Mouse (Mus musculus): ENCODE data around the gene Rps6ka2. TPM values are rescaled to one million over a fixed set of nuclear protein-coding genes. Genes with fewer than 3 reads are reported as not detected.
"Not testable (repeated sequence)": the region's sequence is repeated elsewhere in the genome, so short reads cannot be mapped to it uniquely, and the experiment has no call there.

Rps6ka2 gene
- total RNA-seq, 2 experiments from 2014 or later = 57.1 to 59.2 TPM

DNA sequence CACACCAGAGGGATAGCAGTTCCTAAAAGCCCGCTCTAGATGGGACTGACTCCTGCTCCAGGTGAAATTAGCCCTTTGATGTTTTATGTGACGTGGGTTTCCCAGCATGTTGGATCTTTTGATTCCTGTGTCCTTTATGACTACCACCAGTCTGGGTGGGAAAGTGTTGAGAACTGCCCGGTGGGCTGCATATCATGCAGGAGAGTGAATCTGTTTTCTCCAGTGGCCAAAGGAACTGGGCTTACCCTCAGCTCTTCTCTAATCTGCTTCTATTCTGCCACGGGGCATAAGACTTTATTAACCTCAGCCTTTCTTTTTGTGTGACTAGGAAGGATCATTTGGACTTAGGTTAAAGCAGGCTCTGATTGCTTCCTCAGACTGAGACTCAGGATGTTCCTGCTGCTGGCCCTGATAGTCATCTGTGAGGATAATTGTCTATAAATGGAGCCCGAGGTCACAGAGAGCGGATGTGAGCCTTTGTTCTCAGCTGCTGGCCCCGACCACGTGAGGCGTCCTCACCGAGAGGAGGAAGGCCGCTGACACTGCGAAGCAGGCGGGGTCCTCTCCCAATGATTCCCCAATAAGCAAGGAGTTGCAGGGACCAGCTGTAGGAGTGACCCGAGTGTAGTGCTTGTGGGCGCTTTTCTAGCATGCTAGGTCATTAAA lies 821 bp upstream of the Rps6ka2 start:
- DNase-seq (ENCODE audit: low spot score in 2 of 2) = no peak
- intact Hi-C loops (cut with DNase I) = no loop called here

GRCm38 (mm10) chr17:7170304-7171295 lies 685 bp downstream of the Rps6ka2 start:
- intact Hi-C loops (cut with DNase I) = no loop called here
- no peak for DNase-seq (ENCODE audit: low spot score in 2 of 2)

DNA sequence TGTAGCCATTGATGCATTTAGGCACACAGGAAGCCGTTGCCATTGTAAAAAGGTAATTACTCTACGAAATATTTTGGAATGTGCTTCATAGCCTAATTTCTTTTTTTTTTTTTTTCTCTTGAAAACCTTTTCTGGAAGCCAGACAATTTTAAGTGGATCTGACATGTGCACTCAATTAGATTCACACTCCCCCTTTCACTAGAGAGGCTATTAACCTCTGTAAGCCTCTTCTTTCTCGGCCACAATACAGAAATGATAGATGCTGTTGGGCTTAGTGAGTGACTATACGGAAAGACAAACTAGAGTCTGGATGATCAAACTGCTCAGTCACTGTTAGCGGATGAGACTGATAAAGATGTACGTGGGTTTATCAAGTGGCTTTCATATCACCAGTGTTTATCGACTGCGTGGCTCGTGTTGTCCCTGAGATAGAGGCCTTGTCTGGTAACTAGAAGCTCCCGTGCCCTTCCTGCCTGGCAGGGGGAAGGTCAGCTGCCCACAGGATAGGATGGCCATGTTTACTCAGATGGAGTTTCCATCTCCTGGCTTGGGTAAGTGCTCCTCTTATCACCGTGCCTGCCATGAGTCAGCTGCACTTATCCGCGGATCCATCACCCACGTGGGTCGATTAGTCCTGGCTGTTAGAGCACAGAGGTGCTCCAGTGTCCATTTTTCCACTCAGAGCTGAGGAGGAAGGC lies 3.6 kb downstream of the Rps6ka2 start:
- DNase-seq (ENCODE audit: low spot score in 2 of 2) = no peak
- intact Hi-C loops (cut with DNase I) = no loop called here

DNA sequence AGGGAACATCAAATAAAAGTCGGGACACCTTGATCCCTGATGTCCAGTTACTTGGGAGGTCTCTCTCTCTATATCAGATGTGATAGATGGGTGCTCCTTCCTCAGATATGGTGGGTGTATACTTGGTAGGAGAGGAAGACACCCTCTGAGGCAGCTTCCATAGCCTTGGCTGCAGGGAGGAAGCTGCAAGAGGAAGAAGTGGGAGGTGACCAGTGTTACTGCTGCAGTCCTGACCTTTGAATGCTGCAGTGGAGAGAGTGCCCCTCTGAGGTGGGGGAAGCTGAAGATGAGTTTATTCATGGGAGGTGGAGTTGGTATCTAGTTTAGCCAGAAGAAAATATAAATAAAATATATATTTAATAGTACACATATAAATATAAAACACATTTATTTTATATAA lies 5.4 kb downstream of the Rps6ka2 start:
- DNase-seq (ENCODE audit: low spot score in 2 of 2) = no peak
- intact Hi-C loops (cut with DNase I) = no loop called here

DNA sequence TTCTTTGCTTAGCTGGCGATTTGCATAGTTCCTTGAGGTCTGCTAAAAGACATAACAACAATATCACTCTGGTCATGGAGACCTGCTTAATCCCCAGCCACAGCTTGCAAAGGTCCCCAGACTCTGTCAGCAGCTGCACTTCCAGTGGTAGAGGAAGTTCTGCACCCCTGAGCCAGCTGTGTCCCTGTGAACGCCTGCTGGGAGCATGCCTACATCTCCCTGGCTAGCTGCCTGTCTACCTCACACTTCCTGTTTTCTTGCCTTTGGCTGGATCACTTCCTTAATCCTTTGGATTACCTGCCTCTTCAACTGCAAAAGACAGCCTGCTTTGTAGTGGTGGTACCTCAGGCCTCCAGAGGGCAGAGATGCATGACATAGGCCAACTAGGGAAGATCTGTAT lies 6.5 kb downstream of the Rps6ka2 start:
- DNase-seq (ENCODE audit: low spot score in 2 of 2) = no peak
- intact Hi-C loops (cut with DNase I) = no loop called here

DNA sequence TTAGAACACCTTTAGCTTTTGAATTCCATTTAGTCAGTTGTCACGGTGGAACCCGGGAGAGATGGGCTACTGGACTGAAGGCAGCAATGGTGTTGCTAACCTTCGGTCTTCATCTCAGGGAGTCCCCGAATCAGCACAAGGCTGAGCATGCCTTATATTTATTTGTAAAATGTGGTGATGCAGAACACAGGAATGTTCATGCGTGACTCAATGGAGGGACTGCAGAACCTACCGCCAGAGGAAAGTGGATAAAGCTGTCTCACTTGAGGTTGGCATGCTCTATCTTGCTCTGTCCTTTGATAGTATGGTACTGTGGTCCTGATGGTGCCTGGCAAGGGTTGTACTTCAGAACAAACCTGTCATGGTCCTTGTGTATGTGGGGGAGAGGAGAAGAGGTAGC lies 8.3 kb downstream of the Rps6ka2 start:
- no peak for DNase-seq (ENCODE audit: low spot score in 2 of 2)
- intact Hi-C loops (cut with DNase I) = no loop called here

- intact Hi-C loops (cut with DNase I) = no loop called here
- peak in 1 of 2 experiments; percentile 50 for DNase-seq (ENCODE audit: low spot score in 2 of 2)
These were observed 12.3 kb downstream of the Rps6ka2 start for GRCm38 (mm10) chr17:7182187-7182586.

DNA sequence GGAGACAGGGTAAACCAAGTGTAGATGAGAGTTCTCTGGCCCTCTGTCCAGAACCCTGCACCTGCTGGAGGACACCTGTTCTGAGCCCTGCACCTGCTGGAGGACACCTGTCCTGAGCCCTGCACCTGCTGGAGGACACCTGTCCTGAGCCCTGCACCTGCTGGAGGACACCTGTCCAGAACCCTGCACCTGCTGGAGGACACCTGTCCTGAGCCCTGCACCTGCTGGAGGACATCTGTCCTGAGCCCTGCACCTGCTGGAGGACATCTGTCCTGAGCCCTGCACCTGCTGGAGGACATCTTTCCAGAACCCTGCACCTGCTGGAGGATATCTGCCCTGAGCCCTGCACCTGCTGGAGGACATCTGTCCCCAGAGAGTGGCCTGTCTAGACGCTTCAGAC lies 17.1 kb downstream of the Rps6ka2 start:
- DNase-seq (ENCODE audit: low spot score in 2 of 2); intact Hi-C loops (cut with DNase I): not testable (repeated sequence)

DNA sequence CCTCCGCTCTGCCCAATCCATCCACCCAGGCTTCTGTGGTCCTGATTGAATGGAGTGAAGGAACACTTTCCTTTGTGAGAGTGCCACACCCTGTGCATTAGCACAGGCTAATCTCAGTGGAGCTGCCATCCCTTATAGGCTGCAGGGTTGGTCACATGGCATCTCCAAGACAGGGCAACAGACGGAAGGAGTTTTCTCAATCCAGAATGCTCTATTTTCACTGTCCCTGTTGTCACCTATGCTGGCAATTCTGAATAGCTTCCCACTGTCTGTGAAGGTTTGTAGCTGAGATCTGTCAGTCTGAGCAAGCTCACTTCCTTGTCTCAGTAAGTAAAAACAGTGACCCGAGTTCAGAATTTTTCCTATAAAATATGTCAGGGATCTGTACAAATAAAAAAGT lies 19.5 kb downstream of the Rps6ka2 start:
- intact Hi-C loops (cut with DNase I) = no loop called here
- peak in 1 of 2 experiments; percentile 57 for DNase-seq (ENCODE audit: low spot score in 2 of 2)

- peak in 1 of 2 experiments; percentile 74 for DNase-seq (ENCODE audit: low spot score in 2 of 2)
These were observed 20.1 kb downstream of the Rps6ka2 start for GRCm38 (mm10) chr17:7189975-7190374.

GRCm38 (mm10) chr17:7194140-7194840 lies 24.4 kb downstream of the Rps6ka2 start:
- DNase-seq (ENCODE audit: low spot score in 2 of 2) = peak in 1 of 2 experiments; percentile 88
- intact Hi-C loops (cut with DNase I) = loop anchor here (1.0 kb wide), 2 partner anchors 20 to 39 kb away; no protein-coding TSS in a partner anchor

More at GRCm38 (mm10) chr17:7189975-7190374, 20.1 kb downstream of the Rps6ka2 start:
- intact Hi-C loops (cut with DNase I) = no loop called here

DNA sequence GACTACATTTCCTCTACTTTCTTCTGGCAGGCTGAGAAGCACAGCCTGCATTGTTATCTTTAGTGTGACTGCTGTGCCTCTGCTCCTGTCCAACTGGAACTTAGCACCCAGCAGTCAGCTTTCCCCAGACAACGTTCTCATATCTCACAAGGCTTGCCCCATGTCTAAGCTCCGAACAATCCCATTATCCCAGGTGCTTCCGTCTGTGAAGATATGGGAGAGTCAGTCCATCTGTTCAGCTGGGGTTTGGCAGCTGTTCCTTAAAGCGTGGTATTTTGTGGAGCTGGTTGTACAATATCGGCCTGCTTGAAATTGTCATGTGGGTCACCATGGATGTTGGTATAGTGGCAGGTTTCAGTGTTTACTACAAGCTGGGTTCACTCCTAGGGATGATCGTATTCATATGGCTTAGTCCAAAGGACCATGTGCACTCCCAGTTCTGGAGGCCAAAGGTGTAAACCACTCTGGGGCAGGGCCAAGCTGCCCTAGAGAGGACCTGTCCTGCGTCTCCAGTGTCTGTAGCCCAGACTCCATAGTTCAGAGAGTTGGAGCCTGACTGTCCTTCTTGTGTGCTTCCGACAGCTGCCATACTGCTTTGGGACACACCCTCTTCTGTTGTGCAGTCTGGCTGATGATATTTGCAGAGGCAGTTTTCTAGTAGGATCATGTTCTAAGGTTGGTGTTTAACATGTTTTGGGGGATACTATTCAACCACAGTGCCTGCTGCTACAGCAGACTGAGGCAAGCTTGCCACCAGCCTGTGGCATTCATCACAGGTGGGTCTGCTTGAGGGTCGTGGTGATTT lies 27.4 kb downstream of the Rps6ka2 start:
- peak; percentile 54 to 65 for DNase-seq (ENCODE audit: low spot score in 2 of 2)
- intact Hi-C loops (cut with DNase I) = no loop called here

DNA sequence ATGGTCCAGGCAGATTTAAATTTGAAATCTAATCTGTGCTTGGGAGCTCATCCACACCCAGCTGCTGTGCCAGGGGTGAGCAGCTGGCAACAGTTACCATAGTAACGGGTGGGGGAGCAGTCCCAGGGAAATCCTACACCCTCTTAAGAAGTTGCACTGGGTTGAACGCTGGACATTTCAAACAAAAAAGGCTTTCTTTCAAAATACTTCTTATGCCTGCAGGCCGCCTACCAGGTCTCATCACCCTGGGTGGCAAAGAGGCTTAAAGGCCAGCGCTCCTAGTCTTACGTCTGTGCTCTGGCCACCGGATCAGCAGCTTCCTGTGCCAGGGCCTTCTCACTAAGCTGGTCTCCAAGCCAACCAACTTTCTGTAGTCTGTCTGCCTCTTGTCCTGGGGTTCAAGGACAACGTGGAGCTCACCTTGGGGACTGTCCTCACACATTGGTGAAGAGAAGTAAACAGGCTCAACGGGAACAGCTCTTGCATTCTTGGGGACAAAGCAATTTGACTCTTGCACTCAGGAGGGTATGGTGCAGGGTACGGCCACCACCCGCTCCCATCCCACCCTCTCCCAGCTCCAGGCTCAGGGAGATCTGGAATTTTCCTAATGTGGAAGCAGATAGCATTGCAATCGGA lies 35.0 kb downstream of the Rps6ka2 start:
- intact Hi-C loops (cut with DNase I) = no loop called here
- DNase-seq (ENCODE audit: low spot score in 2 of 2) = no peak

DNA sequence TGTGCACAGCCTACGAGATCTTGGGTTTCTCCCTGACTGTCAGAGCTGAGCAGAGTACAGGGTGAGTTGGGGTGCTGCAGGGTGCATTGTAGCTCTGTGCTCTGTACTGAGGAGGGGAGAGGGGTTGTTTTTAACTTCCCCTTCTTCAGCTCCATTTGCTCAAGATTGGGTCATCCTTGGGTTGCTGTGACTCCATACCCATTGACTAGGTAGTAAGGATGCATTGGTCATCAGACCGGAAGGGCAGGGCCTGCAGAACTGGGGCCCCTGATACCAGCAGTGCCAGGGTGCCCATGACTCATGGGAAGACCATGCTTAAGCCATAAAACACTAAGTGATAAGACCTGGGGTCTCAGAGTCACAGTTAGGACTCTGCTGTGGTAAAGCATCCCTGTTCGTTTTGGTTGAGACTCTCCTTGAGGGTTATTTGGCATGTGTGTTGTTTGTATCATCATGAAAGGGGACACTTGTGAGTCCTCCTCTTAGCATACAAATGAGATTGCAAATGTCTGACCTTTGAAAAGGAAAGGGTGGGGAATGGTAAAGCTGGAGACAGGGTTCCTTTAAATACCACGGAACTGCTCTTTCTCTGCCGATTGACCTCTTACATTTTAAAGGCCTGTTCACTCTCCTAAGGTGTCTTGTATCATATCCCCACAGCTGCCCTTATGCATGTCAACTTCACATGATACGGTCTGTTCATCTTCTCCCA lies 36.7 kb downstream of the Rps6ka2 start:
- no peak for DNase-seq (ENCODE audit: low spot score in 2 of 2)
- intact Hi-C loops (cut with DNase I) = no loop called here

GRCm38 (mm10) chr17:7210648-7211047 lies 40.7 kb downstream of the Rps6ka2 start:
- intact Hi-C loops (cut with DNase I) = no loop called here
- no peak for DNase-seq (ENCODE audit: low spot score in 2 of 2)

DNA sequence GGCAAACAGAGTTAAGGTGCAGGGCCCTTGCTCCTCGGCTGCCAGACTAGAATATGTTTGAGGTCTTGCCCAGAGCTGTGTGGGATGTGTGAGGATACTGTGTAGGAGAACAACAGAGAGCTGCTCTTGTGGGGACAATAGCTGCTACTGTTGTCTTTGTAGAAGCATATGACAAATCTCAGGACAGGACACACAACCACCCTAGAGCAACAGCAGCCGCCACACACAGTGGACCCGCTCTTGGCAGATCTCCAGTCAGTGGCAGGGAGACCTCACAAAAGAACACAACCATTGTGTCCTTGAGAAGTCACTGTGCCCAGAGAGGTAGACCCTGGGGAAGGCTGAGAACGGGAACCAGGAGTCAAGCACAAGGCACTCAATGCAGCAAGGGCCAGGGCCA lies 42.0 kb downstream of the Rps6ka2 start:
- DNase-seq (ENCODE audit: low spot score in 2 of 2) = no peak
- intact Hi-C loops (cut with DNase I) = no loop called here

DNA sequence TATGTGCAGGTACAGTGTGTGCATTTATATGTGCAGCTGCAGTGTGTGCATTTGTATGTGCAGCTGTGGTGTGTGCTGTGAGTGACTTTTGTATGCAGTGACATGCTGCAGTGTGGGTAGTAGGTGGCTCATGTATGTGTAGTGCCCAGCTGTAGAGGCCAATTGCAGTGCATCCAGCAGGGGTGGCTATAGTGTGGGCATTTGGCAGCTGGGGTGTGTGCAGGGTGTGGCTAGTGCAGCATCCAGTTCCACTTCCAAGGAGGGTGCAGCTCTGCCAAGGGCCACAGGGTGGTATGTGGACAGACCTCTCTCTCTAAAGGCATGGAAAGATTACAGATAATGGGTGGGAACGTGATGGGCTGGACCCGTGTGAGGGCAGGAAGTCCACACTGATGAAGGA lies 43.3 kb downstream of the Rps6ka2 start:
- DNase-seq (ENCODE audit: low spot score in 2 of 2) = no peak
- intact Hi-C loops (cut with DNase I) = no loop called here

- intact Hi-C loops (cut with DNase I) = loop anchor here (1.0 kb wide), 1 partner anchor 20 kb away; no protein-coding TSS in a partner anchor
These were observed 44.1 kb downstream of the Rps6ka2 start for GRCm38 (mm10) chr17:7214061-7214460.

More at GRCm38 (mm10) chr17:7214061-7214460, 44.1 kb downstream of the Rps6ka2 start:
- peak; percentile 80 to 97 for DNase-seq (ENCODE audit: low spot score in 2 of 2)

Measured in left cerebral cortex, postnatal 25 days (tissue).